In genomic region chr17:10483945-10484546, GRCm38 (mm10) we compare ENCODE assay signal across 17 mouse cellular contexts.
DNase-seq lines count a peak whose midpoint lies in the region; ATAC-seq and TF ChIP-seq lines count a peak whose summit lies in the region.
"Had no signal": no experiment of that assay in that cellular context is flagged by ENCODE, and none has a peak within 500 bp of the region (broad histone marks: within the 10 kb centered on the region; RNA-seq: fewer than 3 reads in every experiment).

No protein-coding gene starts in this region.

- no peaks in the 10 kb centered on the region for H3K27me3 ChIP-seq in forebrain, embryonic 11.5 days (ENCODE audit: control insufficient read depth, insufficient read depth, low read length)
- H3K27me3 ChIP-seq in forebrain, embryonic 12.5 days, result no peaks in the 10 kb centered on the region
- H3K27me3 ChIP-seq: embryonic facial prominence, embryonic 12.5 days; limb, embryonic 13.5 days; stomach, embryonic 15.5 days had no signal

- DNase-seq in forebrain, embryonic 11.5 days (ENCODE audit: low spot score), result peak; percentile 25
- peak in 1 of 2 experiments; percentile 55 for DNase-seq in layer of hippocampus, adult 2 months (ENCODE audit: low spot score in 2 of 2)
- no peak for DNase-seq in layer of hippocampus, adult 9-10 months (ENCODE audit: low spot score)
- DNase-seq in right cerebral cortex, adult 18-20 months, result peak; percentile 46
- DNase-seq in right cerebral cortex, postnatal 25 days, result no peak
- DNase-seq in telencephalon, adult 2 months (ENCODE audit: low read depth, low spot score), result peak; percentile 89
- no peak for DNase-seq in urinary bladder, postnatal 36 days (ENCODE audit: low spot score in 2 of 2)
- DNase-seq: adrenal gland, postnatal 25 days; cerebellum, postnatal 14 days; thymus, postnatal 4 days had no signal

- no peaks in the 10 kb centered on the region for H3K4me1 ChIP-seq in forebrain, embryonic 11.5 days (replicated peaks; ENCODE audit: control insufficient read depth, insufficient read depth, low read length)
- peaks cover 8% of the 10 kb centered on the region for H3K4me1 ChIP-seq in forebrain, embryonic 12.5 days
- H3K4me1 ChIP-seq: stomach, embryonic 15.5 days had no signal

- no peak overlapping the region for H3K27ac ChIP-seq in forebrain, embryonic 11.5 days (ENCODE audit: low read depth, low read length)
- no peak overlapping the region for H3K27ac ChIP-seq in forebrain, embryonic 12.5 days
- peak overlapping the region; percentile 87 for H3K27ac ChIP-seq in layer of hippocampus, adult 2 months
- H3K27ac ChIP-seq: embryonic facial prominence, embryonic 12.5 days; heart, adult 2 months; limb, embryonic 13.5 days; stomach, embryonic 15.5 days had no signal

- TF ChIP-seq CTCF in layer of hippocampus, adult 2 months (conservative IDR thresholded peaks at IDR 0.05), result no peak

- no peak overlapping the region for H3K4me3 ChIP-seq in forebrain, embryonic 11.5 days (ENCODE audit: low read depth, low read length)
- no peak overlapping the region for H3K4me3 ChIP-seq in forebrain, embryonic 12.5 days (replicated peaks)
- no peak overlapping the region for H3K4me3 ChIP-seq in layer of hippocampus, adult 2 months
- H3K4me3 ChIP-seq: embryonic facial prominence, embryonic 12.5 days; heart, adult 2 months; limb, embryonic 13.5 days; stomach, embryonic 15.5 days had no signal

- no peak for ATAC-seq in forebrain, embryonic 11.5 days (replicated peaks; ENCODE audit: low FRiP score)
- no peak for ATAC-seq in forebrain, embryonic 12.5 days (ENCODE audit: low FRiP score)
- ATAC-seq: activated CD4-positive, CD25-positive, alpha-beta regulatory T cell, adult 4 months; inflammation-experienced regulatory T-cells, adult 6 months had no signal

- 53% methylated on average over 6 of the region's 6 CpGs for WGBS in forebrain, embryonic 11.5 days
- WGBS in forebrain, embryonic 12.5 days, result 36% methylated on average over 6 of the region's 6 CpGs

- no peak overlapping the region for H3K9ac ChIP-seq in forebrain, embryonic 11.5 days (ENCODE audit: low read length)
- no peak overlapping the region for H3K9ac ChIP-seq in forebrain, embryonic 12.5 days
- H3K9ac ChIP-seq: embryonic facial prominence, embryonic 12.5 days; limb, embryonic 13.5 days; stomach, embryonic 15.5 days had no signal

- H3K36me3 ChIP-seq in forebrain, embryonic 11.5 days (ENCODE audit: control insufficient read depth, insufficient read depth, low read length), result no peaks in the 10 kb centered on the region
- H3K36me3 ChIP-seq in forebrain, embryonic 12.5 days (replicated peaks), result no peaks in the 10 kb centered on the region
- H3K36me3 ChIP-seq: embryonic facial prominence, embryonic 12.5 days; limb, embryonic 13.5 days; stomach, embryonic 15.5 days had no signal

- H3K9me3 ChIP-seq in forebrain, embryonic 11.5 days (ENCODE audit: control insufficient read depth, low read length), result no peaks in the 10 kb centered on the region
- no peaks in the 10 kb centered on the region for H3K9me3 ChIP-seq in forebrain, embryonic 12.5 days
- H3K9me3 ChIP-seq: embryonic facial prominence, embryonic 12.5 days; limb, embryonic 13.5 days; stomach, embryonic 15.5 days had no signal

- no peak overlapping the region for H3K4me2 ChIP-seq in forebrain, embryonic 11.5 days (ENCODE audit: low read depth, low read length, severe bottlenecking)
- H3K4me2 ChIP-seq in forebrain, embryonic 12.5 days, result no peak overlapping the region
- H3K4me2 ChIP-seq: embryonic facial prominence, embryonic 12.5 days; limb, embryonic 13.5 days; stomach, embryonic 15.5 days had no signal

Comparison
In these comparisons a context has a peak if more than half of its experiments do, and no peak if none do; other contexts are left out.
1. DNase-seq: peak in forebrain, embryonic 11.5 days (single experiment), right cerebral cortex, adult 18-20 months (single experiment) and telencephalon, adult 2 months (single experiment); none in layer of hippocampus, adult 9-10 months (single experiment), right cerebral cortex, postnatal 25 days (single experiment) and urinary bladder, postnatal 36 days (0 of 2).